Mouse (Mus musculus): ENCODE data around the gene Rcor3.

Rcor3 gene

DNA sequence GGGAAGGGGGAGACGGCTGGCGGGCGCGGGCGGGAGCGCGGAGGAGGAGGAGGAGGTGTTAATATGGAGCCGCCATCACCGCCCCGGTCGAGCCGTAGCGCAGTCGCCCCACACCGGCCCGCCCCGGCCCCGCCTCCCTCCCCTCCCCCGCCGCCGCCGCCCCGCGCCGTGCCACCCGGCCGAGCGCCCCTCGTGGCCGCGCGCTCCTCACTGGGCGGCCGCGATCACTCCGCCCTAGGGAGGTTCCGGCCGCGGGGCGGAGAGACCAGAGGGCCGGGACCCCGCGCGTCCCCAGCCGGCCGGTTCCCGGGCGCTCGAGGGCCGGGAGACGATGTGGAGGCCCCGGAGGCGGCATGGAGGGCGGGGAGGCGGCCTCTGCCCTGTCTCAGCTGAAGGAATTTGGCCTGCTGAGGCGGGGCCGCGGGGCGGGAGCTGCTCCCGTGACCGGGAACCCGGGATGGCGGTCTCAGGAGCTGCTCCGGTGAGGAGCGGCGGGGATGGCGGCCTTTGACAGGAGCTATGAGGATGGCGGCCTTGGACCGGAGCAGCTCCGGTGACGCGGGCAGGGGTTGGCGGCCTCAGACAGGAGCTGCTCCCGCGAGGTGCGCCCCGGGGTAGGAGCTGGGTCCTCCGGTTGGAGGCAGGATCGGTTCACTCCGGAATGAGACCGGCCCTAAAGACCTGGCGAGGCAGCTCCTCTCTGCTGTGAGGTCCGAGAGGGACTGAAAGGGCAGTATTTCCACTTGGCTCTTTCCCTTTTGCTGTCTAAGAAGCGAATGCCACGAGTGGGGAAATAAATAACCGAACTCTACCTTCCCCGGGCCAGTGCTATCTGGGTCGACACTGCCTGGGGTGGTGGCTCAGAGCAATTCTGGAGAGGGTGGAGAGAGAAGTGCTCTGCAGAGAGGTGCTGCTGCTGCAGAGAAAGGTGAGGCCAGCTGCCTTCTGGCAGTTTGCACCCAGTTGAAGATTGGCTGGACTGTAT is at the start of gene Rcor3:
TSS of gene Rcor3 (minus strand) at position 137 of the 985 bp plus-strand sequence.
- DNase-seq (ENCODE audit: low read depth, low spot score) = peak; percentile 88

DNA sequence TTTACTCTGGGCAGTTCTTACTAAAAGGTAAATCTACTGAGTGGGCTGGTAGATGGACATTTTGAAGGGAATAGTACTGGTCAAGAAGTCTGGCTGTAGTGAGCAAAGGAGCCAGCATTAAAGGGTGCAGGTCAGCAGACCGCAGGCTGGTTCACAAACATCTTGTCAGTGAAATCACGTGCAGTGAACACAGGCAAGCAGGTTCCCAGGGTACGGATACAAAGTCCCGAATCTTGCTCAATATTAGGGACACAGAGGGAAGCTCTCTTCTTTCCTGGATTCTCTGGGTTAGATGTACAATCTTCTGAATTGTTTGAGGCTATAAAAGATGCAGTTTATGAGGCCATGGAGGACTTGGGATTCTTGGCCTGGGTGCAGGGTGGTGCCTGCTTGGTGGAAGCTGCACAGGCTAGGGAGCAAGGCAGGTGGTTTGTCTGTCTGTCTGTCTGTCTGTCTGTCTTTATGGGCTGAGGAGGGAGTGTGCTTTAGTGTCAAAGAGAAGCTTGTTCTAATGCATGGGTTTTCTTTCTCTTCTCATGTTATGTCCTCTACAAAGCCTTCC is 43.9 kb upstream of the Rcor3 start:
- DNase-seq (ENCODE audit: low read depth, low spot score) = no peak

DNA sequence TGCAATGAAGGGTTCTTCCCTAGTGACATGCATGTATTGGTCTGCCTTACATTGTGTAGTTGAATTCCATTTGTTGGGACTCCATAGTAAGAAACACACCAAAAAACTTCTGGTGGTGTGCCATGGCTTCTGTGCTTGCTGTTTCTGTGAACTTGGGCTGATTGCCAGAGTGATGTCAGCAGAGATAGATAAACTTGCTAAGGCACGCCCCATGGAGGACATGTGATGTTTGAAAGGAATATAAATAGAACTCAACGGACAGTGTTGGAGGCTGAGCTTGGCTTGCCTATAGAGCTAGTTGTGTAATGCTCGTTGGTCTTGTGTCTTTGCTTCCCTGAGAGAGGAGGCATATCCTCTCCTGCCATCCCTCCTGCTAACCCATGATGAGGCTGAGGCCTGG is 42.0 kb upstream of the Rcor3 start:
- DNase-seq (ENCODE audit: low read depth, low spot score) = no peak

DNA sequence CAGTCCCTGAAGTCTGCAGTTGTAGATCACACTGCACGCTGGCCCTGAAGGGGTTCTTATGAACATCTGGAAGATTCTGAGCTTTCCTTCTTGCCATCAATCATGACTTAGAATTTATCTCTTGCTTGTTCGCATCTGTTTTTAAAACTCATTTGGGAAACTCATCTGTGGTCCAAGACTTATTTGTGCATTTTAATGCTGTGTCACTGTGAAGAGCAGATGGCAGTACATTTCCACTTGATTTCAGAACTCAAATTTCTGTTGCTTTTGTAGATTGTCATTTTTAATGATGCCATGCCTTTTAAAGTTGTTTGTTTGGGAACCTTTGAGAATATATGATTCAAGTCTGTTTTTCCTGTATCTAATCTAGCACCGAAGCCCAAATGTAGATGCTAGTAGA is 33.6 kb upstream of the Rcor3 start:
- peak; percentile 43 for DNase-seq (ENCODE audit: low read depth, low spot score)

DNA sequence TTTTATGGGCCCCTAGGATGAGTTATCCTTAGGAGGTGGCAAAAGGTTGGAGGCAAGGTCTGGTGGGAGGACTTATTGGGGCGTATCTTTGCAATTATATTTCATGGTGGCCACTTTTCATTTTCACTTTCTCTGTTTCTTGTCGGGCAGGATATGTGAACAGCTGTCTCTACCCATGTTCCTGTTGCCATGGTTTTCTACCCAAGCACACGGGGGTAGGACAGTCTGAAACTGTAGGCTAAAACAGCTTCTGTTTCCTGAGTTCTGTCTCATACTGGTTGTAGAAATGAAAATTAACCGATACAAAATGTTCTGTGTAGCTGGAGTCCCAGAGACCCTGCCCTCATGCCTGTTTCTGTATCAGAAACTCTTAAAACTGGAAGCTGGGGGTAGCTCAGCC is 13.3 kb upstream of the Rcor3 start:
- DNase-seq (ENCODE audit: low read depth, low spot score) = peak; percentile 56

DNA sequence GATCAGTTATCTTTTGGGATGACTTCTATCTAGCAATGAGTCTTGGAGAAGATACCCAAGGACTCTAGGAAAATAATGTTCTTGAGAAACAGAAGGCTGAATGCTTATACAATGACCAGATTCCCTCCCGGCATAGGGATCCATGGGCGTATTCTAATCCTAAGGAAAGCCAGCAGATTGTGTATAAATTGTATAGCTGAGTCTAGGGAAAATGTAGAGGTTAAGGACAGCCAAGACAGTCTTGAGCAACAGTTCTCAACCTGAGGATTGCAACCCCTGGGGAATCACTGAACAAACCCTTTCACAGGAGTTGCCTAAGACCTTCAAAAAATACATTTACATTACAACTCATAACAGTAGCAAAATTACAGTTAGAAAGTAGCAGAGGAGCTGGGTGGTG is 2.5 kb upstream of the Rcor3 start:
- no peak for DNase-seq (ENCODE audit: low read depth, low spot score)

DNA sequence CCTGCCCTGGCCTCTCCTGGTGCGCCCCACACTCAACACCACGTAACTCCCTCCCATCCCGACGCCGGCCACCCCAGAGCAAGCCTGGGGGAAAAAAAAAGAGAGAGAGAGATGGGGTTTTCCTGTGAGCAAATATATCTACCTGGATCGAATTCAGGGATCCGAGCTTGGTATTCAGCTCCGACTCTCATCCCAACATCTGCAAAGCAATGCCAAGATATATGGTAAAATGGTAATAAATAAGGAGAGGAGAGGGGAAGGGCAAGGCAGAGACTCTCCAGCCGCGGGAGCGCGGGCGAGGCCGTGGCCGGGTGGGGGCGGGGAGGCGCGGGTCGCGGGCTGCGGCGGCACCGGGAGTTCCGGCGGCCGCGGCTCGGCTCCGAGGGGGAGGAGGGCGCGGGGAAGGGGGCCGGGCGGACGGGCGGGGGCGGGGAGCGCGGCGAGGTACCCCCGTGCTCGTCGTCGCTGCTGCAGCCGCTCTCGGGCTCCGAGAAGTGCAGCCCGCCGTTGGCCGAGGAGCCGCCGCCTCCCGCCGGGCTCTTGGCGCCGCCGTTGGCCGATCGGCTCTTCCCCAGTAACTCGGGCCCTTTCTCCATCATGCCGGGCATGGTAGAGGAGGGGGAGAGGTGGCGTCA is 454 bp downstream of the Rcor3 start:
- DNase-seq (ENCODE audit: low read depth, low spot score) = no peak

DNA sequence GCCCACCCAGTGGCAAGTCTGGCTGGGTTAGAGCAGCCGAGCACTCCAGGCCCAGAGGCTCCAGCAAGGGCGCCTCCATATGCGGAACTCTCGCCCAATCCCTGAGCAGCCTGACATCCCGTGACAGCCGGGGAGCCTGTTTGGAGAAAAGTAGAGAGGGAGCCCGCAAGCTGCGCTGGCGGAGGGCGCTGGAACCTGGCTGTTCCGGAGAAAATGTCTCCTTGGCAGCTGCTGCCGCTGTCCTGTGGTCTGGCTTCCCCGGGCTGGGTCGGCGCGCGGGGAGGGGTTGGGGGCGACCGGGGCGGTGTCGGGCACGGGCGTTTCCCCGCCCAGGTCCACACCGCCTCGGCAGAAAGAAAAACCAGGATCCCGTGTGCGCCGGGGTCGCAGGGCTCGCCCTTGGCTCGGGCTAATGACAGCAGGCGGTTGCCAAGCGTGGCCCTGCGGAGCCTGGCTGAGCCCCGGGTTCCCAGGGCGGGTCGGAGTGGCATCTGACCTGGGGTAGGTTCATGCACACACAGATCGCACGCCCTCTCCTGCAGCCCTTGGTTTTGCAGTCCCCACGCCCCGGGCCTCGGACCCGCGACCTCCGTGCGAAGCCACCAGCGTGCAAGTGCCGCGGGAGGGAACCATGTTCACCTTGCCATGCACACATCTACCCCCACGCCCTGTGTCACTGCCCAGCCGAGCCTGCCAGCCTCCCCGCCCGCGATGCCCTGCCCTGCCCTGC is 1.1 kb downstream of the Rcor3 start:
- peak; percentile 95 for DNase-seq (ENCODE audit: low read depth, low spot score)

DNA sequence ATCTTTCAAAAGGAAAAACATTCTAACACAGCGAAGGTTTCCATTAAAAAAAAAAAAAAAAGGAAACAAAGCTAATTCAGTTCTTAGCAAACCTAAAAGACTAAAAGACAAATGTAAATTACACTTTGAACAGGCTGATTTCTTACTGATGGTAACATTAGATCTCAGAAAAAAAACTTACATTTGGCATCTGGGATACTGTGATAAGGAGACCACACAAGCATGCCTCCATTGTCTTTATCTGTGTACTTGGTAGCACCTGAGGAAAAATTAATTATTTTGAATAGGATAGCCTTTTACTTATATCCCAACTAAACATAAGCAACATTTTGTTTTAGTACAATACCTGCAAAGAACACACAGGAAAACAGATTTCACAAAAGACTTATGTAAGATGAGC is 7.7 kb downstream of the Rcor3 start:
- no peak for DNase-seq (ENCODE audit: low read depth, low spot score)

DNA sequence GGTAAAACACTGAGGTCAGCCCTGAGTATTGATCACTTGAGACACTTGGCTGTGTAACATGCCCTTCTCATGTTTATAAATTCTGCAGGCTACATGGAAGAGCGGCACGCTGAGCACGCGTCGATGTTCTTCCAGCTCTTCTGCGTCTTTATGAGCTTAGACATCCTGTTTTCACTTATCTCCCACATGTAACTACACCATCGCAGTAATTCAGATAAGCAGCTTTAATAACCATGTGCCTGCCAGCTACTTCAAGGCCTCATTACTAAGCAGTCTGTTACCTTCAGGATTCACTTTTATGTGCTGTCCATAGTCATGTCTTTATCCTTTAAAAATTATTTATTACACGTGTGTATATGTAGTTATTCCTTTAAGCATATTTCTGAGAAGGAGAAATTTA is 9.5 kb downstream of the Rcor3 start:
- no peak for DNase-seq (ENCODE audit: low read depth, low spot score)

DNA sequence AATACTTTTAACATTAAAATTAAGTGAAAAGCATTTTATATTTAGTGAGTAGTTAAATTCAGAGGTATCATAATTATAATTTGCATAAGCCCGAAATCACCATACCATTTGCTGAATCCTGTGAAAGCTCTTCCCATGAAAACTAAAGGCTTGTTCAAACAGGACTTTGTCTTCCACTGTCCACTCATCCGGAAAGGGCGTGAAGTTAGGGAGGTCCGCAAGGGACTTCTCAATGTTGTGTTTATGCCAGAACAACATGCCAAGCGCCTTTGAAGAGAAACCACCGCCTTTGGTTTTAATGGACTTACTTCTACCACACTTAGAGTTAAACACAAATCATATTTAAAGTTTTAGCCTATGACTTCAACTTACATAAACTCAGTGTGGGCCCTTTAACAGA is 12.1 kb downstream of the Rcor3 start:
- DNase-seq (ENCODE audit: low read depth, low spot score) = no peak

DNA sequence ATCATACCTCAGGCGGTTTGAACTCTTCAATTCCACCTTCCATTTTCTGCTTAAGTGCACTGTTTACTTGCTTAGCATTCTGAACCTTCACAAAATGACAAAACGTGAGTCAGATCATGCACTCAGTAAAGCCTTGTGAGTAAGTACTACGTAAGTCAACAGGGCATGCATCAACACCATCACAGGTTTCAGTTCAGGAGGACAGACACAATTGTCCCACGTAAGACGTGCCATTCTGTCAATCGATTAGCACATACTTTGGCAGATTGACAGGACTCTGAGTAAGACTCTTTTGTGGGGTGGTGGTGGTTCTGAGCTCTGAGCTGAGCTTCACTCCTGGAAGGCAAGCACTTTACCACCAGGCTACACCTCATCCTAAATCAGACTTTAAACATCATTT is 21.6 kb downstream of the Rcor3 start:
- DNase-seq (ENCODE audit: low read depth, low spot score) = no peak

DNA sequence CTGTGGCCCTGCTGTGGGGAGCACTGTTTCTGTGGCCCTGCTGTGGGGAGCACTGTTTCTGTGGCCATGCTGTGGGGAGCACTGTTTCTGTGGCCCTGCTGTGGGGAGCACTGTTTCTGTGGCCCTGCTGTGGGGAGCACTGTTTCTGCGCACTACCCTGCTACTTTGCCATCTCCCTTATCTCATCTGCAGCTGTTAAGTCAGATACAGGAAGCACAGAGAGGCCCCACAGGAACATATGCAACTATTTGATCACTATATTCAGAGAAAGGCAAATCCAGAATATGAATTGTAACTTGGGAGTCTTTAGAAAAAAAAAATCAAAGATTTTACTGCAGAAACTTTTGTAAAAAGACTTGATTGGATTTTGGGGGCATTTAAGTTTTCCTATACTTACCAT is 22.5 kb downstream of the Rcor3 start:
- DNase-seq (ENCODE audit: low read depth, low spot score) = no peak

DNA sequence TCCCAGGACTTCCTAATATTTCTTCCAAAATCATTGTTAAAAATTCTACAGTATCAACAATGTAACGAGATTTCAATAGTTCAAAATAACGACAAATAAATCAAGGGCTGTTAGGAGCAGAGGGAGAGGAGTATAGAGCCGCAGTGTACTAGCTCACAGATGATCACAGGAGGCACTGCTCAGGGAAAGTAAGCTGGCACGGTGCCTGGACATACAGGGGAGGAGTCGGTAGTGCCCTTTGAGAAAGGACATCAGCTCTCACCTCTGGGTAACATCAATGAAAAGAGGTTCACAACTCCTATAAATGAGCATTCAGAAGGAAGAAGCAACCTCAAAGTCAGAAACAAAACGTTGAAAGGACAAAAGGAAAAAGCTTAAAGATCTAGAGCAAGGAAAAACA is 28.7 kb downstream of the Rcor3 start:
- DNase-seq (ENCODE audit: low read depth, low spot score) = peak; percentile 46

DNA sequence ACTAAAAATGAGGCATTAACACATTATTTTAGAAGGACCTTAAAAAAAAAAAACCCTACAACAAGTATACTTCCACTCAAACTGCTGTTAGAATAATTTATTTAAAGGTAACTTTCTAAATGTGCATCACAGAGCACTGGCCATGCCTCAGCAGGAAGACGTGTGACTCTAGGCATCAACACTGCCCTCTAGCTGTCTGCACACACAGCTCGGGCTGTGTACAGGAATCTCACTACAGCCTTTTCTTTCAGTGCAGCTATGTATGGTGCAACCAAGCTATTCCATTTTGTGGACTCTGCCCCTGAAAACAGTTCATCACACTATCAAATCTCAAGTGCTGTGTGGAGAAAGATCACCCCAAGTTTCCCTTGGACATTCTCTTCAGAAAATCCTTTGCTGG is 30.5 kb downstream of the Rcor3 start:
- DNase-seq (ENCODE audit: low read depth, low spot score) = peak; percentile 78

DNA sequence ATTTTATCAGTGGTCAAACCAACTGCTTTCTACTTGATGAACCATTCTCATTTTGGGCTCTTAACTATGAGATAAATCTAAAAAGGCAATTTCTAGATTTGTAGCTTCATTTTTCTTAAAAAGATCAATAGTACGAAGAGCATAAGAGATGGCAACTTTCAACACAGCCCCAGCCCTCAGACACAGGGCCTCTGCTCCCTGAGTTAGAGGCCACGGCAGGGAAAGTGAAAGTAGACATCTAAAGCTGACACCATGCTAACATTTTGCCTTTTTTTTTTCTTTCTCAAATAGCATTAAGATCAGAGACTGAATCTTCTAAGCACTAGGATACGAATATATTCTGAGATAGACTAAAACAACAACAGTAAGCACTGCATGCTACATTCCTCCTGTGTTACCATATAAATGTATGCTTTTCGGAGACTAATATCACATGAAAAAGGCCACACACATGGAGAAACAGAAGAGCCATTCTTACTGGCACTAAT is 31.9 kb downstream of the Rcor3 start:
- no peak for DNase-seq (ENCODE audit: low read depth, low spot score)

DNA sequence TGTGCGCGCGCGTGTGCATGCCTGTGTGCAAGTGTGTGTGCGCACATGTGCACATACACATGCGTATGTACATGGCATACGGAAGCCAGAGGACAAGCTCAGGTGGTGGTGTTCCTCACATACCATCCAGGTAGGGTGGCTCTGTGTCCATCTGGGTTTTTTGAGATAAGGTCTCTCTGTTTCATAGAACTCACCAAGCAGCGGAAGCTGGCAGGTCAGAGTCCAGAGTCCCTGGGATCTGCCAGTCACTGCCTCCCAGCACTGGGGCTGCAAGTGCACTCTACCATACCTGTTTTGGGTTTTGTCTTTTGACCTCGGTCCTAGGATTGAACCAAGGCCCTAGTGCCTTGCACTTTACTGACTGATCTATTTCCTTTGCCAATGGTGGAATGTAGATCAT is 33.8 kb downstream of the Rcor3 start:
- DNase-seq (ENCODE audit: low read depth, low spot score) = no peak

DNA sequence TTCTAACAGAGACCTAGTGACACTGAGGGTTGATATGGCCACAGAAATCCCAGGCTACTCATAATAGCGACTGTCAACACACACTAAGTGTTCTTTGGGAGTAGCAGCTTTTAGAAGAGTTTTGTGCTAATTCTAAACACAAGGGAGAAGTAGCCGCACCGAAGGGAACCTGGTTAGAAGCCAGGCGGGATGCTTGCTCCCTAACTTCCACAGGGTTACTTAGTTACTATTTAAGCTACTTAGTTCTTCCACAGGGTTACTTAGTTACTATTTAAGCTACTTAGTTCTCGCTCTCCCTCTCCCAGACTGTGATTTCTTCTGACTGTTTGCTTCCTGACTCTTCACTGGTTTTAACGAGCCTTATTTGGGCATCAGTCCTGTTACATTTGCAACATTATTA is 34.7 kb downstream of the Rcor3 start:
- DNase-seq (ENCODE audit: low read depth, low spot score) = no peak

DNA sequence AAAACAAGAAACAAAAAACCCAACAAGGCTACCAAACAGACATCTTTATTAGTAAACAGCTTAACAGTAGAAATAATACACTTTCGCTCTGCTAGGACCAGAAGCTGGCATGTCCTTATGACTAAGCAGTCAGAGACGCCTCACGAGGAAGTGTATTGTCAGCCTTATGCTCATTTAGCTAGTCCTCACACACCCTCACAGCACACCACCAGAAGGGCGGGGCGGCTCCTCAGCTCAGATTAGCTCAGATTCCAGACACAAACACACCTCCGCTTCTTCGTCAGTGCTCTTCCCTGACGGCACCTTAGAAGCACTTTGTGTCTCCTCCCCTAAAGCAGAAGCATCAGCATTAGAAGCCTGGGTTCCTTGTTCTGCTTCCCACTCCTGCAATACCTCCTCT is 36.5 kb downstream of the Rcor3 start:
- peak; percentile 93 for DNase-seq (ENCODE audit: low read depth, low spot score)

DNA sequence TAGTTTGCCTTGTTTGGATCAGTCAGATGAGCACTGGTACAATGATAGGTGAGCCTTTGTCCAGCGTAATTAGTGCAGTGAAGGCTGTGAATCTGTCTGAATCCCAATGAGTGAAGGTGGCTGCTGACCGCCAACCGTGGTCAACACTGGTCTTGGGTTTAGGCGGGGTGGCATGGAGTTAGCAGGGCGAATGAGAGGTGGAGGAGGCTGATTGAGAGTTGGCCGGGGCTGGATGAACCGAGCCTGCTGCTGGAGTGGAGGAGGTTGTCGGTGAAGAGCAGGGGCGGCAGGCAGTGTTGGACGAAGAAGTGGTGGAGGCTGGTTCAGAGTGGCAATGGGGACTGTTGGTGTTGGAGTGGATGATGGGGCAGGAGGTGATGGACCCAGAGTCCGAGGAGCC is 37.1 kb downstream of the Rcor3 start:
- DNase-seq (ENCODE audit: low read depth, low spot score) = no peak

DNA sequence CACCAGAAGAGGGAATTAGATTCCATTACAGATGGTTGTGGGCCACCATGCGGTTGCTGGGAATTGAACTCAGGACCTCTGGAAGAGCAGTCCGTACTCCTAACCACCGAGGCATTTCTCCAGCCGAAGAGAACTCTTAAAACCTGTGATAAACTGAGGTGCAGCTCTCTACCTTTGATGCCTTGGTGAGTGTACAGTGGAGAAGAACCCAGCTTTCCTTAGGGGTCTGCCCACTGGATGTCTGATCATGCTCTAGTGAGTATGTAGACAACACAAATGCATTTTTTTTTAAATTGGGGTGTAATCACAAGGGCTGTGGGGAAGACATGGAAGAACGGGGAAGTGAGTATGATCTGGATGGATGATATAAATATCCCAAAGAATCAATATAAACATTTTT is 42.2 kb downstream of the Rcor3 start:
- DNase-seq (ENCODE audit: low read depth, low spot score) = no peak
